Mouse (Mus musculus): ENCODE data around the gene Frem3.

Frem3 gene

DNA sequence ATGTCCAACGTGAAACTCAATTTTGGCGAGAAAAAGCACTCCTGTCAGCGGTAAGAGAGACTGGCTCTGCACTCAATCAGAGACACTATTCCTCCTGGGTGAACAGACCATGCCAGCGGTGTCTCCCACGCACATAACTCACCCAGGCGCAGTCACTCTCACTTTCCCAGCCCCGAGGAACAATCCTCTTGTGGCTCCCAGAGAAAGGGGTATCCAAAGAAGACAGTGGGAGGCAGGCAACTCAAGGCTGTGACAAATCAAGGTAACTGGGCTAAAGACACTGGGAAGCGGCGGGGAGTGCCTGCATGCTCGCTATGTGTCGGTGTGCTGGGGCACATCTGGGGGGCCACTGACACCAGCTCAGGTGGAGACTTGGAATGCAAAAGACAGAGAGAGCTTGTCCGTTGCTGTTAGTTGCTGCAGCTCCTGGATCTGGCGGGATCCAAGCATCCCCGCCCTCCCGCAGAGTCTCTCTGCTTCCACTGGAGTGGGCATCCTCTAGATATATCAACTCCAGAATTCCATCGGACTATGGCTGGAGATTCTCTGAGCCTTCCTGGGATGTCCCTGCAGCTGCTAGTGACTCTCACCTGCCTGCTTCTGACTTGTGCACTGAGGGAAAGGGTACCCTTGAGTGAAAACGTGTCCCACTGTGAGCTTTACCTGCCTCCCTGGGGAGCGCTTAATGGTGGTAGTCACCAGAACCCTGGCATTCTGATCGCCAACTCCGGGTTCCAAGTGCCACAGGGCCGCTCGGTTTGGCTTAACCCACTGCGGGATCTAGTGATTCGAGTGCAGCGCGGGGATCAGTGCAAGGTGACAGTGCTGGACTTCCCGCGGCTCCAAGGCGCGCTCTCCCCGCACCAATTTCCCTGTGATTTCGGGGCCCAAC lies at the start of gene Frem3:
Gene Frem3 (plus strand): TSS at position 532 of the 892 bp plus-strand sequence.
- DNase-seq (ENCODE audit: low read depth, low spot score): peak; percentile 23

DNA sequence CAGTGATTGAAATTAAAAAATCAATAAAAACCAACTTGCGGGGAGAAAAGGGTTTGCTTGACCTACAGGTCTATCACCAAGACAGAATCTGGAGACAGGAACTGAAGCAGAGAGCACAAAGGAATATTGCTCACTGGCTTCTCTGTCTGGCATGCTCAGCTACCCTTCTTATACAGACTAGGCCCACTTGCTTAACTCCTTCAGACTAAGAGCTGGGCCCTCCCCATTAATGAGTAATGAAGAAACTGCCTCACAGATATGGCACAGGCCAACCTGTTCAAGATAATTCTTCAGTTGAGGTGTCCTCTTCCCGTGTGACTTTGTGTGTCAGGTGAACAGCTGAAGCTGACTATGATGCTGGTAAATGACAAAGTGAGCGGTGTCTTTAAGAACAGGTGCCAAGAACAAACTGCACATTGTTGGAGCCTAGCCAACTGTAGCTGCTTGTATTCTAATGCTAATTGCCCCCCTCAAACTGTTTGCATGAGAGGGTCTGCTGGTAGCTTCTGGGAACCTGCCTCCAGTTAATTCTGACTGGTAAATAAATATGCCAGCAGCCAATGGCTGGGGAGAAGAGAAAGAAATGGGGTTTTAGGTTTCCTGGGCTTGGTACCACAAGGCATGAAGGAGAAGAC lies 46.6 kb upstream of the Frem3 start:
- no peak for DNase-seq (ENCODE audit: low read depth, low spot score)

DNA sequence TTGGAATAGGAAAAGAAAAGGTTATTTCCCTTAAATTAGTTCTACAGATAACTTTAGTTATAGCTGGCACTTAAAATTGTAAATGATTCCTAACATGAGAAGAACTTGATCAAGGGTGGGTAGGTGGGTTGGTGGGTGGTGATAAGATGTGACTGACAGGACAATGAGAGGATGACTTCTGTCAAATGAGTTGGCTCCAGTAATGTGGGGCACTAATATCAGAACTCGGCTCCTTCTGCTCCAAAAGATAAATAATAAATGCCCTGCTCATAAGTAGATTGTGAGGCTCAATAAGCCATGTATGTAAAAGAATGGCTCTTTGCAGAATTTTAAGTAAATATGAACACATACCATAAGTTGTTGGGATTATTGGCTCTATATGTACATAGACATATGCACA lies 43.4 kb upstream of the Frem3 start:
- DNase-seq (ENCODE audit: low read depth, low spot score): no peak

DNA sequence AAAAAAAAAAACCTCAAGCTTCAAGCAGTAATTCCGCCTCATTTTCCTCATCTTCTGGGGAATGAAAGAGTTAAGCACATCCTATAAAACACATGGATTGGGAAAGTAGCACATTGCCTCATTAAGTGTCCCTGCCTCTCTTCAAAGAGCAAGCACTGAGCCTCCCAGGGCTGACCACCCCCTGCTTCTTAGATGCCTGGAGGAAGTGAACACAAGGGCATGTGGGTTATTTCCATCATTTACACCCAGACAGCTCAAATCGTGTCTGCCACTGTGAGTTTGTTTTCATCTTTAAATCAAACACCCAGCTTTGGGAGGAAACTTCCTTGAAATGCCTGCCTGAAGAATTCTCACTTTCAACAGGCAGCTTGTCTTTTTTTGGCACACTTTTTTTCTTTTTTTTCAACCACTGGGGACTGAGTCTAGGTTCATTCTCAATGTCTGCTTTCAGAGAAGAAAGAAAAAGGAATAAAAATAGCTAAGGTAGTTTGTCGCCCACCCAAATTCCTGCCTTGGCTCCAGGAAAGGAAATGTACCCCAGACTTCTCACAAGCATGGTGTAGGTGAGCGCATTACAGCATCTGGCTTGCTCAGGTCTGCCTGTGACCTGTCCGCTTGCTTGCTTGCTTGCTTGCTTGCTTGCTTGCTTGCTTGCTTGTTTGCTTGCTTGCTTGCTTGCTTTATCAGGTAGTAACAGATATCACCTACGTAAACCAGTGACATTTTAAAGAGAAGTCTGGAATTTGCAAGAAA lies 42.5 kb upstream of the Frem3 start:
- DNase-seq (ENCODE audit: low read depth, low spot score): peak; percentile 23

DNA sequence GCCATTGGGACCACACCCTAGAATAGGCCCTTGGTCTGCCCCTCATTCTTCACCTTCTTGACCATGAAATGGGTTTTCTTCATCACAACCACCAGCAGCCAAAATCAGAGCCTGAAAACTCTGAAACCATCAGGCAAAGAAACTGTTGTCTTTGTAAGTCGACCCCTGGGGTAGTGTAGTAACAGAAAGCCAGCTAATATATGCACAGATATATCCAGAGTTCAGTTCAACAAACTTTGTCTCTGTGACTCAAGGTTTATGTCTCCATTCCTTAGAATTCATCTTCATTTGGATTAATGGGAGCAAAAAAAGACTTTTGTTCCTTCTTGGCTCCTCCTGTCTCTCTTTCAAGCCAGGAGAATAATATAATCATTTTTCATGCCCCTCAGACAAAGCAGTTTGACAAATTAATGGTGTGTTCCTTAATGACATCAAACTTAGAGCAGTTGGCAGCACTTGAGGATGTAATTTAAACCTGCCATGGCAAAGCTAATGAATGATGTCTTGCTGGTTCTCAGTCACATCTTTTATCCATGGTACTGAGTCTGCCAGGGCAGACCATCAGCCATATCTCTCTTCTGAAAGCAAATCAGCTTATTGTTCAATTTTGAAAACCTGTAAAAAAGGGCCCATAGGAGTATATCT lies 38.3 kb upstream of the Frem3 start:
- peak; percentile 53 for DNase-seq (ENCODE audit: low read depth, low spot score)

DNA sequence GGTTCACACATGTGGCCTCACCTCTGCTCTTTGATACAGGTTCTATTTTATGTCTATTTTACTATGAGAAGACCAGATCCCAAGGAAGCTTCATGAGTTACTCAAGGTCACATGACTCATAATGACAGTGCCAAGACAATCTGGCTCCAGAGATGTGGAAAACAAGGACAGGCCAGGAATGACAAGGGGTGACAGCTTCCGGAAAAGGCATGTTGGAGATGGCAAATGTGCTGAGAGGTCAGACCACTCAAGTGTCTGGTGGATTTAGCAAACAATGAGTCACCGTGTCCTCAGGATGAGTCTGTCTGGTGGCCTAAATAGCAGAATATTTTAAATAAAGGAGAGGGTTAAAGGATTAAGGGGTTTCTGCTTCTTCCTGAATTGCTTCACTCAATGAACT lies 33.8 kb upstream of the Frem3 start:
- no peak for DNase-seq (ENCODE audit: low read depth, low spot score)

DNA sequence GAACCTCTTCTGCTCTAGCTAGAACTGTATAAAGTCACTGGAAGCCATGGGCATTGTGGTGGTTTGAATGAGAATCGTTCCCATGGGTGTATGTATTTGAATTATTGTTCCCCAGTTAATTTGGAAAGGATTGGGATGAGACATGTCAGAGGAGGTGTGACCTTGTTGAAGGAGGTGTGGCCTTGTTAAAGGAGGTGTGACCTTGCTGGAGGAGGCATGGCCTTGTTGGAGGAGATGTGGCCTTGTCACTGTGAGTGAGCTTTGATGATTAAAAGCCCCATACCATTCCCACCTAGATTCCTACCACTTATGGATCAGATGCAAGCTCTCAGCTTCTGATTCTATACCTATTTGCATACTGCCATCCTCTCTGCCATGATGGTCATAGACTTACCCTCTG lies 31.8 kb upstream of the Frem3 start:
- no peak for DNase-seq (ENCODE audit: low read depth, low spot score)

DNA sequence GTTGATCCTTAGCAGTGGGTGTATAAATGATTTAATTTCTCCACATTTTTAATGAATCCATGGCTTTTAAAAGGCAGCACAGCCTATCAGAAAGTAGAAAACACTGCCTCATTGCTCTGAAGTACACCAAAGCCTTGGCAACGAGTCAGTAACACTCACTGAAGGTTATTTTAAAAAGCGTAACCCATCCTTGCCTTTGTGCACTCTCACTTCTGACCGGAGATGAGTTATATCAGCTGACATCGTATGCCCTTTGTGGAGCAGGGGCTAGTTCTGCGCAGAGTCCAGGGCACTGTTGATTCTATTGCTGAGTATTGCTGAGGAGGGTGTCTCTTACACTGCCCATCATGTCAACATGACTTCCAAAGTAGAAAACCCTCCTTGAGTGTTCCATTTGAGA lies 18.3 kb upstream of the Frem3 start:
- DNase-seq (ENCODE audit: low read depth, low spot score): no peak

DNA sequence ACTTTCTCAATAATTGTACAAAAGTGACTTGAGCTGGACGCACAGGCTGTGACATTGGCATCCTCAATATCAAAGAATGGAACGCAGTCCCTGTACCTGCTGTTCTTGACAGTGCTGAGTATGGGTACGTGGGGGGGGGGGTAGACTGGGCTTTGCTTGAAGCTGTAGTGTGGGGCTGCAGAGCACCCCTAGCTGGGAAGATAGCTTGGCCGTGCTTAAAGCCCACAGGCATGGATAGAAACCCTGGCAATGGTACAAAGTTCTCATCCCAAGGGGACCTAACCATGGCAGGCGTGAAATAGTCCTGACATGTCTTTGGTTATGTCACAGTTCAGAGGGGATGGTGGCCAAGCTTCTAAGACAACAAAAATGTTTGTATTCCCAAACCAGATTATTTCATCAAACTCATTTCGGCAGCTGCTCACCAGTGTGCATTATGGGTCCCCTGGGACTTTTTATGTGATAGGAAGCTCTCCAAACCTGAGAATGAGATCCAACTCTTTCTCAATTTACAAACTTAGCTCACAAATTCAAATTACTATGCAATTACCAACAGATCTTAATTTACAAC lies 10.2 kb upstream of the Frem3 start:
- no peak for DNase-seq (ENCODE audit: low read depth, low spot score)

DNA sequence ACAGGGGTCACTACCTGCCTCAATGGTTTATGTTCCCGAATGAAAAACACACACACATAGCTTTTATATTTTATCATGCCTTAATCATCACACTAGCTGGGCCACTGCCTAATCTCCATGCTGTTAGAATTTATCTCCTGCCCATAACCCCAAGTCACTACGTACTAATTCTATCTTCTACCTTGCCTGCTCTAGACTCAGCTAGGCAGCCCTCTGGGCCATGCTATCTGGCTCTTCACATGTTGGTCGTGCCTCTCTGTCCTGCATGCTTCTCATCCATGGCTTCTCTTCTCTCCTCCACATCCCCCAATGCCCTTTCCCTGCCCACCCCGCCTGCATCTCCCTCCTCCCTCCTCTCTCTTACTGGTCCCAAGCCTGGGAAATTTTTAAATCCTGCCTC lies 9.0 kb upstream of the Frem3 start:
- DNase-seq (ENCODE audit: low read depth, low spot score): no peak

DNA sequence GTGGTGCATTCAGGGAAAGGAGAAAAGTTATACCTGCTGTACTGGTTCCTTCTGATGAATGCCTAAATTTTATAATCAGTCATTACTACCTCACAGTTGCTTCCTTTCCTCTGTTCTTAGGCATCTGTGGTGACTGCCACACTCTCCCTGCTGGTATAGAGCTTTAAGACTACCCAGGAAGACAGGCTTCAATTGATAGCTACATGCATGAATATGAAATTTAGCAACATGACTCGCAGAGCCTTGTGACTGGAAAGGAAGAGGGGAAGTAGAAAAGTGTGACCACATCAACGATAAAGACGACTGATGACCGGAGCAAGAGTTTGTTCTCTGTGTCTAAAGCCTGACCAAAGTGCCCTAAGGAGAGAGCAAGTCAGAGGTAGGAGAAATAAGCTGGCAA lies 3.8 kb upstream of the Frem3 start:
- DNase-seq (ENCODE audit: low read depth, low spot score): no peak

DNA sequence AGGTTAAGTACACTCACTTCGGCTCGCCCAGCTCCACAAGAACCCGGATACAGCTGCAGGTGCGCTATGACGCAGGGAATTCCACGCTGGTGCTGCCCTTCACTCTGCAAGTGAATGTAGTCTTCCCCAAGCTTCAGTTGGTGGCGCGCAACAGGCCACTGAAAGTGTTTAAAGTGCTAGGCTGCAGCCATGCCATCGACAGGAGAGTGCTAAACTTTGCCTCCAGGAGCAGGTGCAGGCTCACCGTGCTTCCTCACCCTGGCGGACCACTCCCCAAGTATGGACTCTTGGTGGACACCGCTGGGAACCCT lies 516 bp downstream of the Frem3 start:
- DNase-seq (ENCODE audit: low read depth, low spot score): no peak

DNA sequence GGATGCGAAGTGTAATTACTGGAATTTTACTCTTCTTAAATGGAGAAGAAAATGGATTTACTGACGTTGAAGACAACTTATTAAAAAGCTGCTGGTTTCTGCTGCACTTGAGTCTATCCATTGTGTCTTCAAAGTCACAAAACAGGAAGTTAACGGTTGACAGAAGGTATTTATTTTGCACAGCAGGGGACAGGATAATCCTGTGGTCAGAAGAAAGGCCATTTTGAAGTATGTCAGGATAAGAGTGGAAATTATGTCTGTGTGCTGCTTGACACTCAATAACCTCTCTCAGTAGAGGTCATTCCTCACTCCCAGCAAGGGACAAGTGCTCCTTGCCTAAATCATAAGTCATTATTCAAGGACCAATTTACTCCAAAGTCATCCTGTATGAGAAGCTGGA lies 8.9 kb downstream of the Frem3 start:
- DNase-seq (ENCODE audit: low read depth, low spot score): no peak

DNA sequence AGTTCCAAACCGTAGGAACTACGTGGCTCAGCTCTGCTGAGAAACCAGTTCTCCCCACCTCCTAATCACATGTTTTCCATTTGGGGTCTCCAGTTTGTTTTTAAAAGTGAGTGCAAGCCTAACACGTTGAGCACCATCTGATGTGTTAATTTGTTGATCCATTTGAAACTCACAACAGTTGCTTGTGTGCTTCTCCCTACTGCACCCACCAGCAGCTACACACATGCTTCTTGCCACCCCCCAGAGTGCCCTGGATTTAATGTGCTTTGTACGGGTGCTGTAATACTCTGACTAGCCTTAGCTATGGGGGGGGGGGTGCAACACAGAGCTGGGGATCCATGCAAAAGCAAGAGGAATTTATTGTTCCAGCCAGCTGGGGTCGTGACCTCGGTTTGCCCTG lies 36.5 kb downstream of the Frem3 start:
- DNase-seq (ENCODE audit: low read depth, low spot score): peak; percentile 24

DNA sequence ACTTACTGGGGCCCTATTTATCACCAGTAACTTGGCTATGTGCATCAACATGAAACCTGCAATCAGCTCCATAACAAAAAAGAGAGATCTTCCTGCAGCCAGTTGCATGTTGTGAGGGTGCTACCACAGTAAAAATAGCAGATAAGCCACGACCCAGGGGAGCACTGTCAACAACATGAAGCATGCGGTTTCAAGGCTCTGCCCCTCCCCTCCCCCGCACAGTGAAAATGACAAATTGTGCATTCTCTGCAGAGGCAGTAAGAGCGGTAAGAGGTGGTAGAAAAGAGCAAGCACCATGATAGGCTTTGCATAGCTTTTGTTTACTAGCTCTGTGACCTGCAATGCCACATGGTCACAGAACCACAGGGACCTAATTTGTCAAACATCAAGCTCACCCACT lies 46.8 kb downstream of the Frem3 start:
- DNase-seq (ENCODE audit: low read depth, low spot score): peak; percentile 2

DNA sequence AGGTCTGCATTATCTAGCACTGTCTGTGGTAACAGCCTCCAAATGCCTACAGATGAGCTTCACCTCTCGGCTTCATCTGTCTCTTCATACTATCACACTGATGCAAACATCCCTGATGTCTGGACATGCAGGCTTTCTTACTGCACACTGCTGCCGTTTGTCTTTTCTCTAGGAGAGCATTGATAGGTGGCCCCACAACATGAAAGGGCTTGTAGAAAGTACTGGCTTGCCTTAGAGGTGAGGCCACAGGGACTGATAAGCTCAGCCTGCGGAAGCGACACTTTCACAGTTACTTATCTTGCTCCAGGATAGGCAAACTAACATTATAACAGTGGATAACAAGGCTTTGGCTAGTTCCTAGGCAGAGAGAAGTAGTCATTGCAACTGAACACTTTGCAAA lies 50.2 kb downstream of the Frem3 start:
- no peak for DNase-seq (ENCODE audit: low read depth, low spot score)

DNA sequence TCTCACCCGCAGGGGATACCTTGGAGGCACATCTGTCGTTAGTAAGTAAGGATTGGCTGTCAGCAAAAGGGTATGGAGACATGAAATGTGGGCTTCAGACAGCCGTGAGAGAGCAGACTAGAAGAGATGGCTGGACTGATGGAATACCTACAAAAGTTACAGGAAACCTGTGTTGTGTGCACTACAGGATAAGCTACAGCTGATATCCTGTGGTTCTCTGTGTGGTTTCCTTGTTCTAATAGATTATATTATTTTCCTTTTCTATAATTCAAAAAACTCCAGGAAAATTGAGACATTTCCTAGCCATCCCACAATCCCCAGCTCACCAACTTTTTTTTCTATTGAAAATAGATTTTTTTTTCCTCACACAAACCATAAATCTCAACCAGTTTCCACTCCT lies 52.6 kb downstream of the Frem3 start:
- DNase-seq (ENCODE audit: low read depth, low spot score): no peak

DNA sequence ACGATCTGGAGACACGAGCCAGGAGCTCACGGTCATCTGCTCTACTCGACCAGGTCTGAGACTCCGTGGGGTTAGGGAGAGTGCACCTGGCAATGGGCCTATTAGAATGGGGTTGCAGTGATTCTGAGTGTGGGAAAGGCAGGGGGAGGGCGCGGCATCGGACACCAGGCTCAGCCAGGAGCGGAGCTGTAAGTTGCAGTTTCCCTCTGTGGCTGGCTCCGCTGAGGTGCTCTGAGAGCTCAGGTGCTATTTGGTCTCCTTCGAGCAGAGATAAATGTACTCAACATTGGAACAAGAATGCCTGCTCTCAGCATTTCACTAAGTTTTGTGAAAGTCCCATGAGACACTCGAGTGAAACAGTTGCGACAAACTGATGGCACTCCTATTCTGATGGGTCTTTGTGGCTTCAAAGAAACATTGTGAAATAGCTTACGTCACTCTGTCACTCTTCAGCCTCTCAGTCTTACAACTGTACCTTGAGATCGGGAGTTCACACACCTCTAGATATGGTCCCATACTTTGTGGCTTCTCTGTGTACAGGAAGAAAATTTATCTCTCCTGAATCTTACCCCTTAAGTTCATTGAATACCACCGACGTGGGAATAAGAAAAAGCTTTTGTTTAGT lies 58.5 kb downstream of the Frem3 start:
- DNase-seq (ENCODE audit: low read depth, low spot score): no peak

DNA sequence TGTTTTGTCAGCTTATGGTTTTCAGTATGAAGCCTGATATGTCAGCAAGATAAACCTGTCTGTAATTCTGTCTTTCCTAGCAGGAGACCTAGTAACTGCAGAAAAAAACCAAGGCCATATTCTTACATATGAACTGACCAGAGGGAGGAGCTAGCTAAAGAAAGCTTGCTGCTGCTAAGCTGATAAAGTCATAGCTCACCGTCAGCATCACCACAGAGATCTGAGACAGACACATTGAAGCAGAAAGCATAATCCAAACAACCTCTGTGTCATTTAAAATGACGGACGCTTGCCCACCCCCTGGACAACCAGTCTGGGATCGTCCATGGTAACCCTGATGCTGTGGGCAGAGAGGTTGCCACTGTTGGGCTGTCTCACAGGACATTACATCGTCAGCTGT lies 71.7 kb downstream of the Frem3 start:
- DNase-seq (ENCODE audit: low read depth, low spot score): no peak

DNA sequence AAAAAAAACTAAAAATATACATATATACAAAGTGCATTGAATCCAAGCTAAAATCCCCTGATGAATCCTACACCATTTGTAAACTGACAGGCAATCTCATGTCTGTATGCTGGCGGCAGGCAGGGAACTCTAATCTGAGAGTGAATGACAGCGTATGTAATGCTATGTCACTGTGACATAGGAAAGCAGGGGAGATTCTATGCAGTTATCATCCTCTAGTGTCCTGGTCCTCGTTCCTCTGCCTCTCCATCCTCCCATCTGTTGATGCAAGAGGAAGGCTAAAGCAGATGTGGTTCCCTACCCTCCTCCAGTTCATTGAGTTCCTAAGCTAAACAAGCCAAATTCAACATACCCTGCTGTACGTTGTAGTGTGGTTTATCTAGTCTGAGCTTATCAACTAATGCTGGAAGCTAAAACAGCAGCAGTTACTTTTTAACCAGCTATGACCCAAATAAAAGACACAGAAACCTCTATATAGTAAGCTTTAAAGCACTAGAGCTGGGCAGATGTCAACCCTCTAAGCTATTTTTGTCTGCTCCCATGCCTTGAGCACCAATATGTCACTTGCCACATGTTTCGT lies 73.0 kb downstream of the Frem3 start:
- no peak for DNase-seq (ENCODE audit: low read depth, low spot score)

DNA sequence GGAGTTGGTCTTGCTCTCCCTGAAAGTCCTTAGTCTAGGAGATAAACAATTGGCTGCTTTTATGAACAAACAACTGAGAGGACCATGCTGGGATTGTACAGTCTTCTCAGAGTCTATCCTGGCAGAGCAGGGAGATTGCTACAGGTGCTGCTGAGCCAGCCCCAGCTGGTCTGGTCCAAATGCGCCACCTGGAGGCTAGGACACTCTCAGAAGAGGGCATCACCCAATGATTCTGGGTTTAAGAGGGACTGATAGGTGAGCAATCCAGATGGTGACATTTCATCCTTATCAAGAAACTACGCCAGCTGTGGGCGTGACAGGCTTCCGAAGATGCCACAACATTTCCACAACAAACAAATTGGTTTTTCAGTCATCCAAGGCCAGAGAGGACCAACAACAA lies 77.3 kb downstream of the Frem3 start:
- DNase-seq (ENCODE audit: low read depth, low spot score): peak; percentile 41
